Mouse (Mus musculus) embryo, embryonic 11 days (tissue): ENCODE data around the gene Thumpd2.

Experiments used
- DNase-seq: peaks from one replicate; pipeline ENCODE4 v3.0.0-alpha.2; 2015

Thumpd2 gene

GRCm38 (mm10) chr17:81031830-81032442, 32.9 kb downstream of the Thumpd2 start:
- DNase-seq: no peak

GRCm38 (mm10) chr17:81027331-81027730, 37.6 kb downstream of the Thumpd2 start:
- DNase-seq: no peak

- DNase-seq: peak; percentile 46
Observed at GRCm38 (mm10) chr17:81017132-81017531, 47.8 kb downstream of the Thumpd2 start.

- DNase-seq: peak; percentile 88
Observed at GRCm38 (mm10) chr17:81015814-81016447, 49.0 kb downstream of the Thumpd2 start.

DNA sequence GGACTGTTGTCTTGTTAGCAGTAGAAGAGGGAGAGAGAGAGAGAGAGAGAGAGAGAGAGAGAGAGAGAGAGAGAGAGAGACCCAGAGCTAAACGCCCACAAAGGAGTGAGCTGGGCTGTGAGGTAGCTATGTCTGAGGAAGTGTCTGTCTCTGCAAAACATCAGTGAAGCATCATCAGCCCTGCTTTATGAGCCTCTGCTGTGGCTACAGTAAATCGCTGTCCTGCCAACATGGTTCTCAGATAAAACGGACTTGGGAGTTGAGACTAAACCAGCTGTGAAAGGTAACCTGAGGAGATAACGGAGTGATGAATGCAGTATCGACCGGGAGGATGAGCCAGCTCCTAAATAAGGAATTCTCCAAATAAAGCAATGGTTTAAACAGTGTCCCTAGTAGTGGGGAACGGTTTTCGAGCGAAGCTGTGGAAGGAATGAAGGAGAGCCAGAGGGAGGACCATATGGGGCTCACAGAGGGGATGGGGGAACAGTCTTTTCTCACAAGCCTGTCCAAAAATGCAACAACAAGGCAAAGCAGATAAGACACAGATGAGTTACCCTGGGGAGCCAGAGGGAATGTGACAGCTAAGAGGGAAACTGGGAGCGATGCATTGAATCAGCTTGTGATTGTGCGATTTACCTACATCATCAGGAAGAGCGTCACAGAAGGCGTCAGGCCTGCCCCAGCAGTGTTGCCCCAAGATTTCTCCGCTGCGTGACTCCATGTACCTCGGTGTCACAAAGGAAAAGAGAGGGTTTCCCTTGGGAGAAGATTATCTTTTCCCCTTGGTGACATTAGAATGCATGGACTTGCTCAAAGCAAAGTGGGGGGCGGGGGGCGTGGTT, 53.8 kb downstream of the Thumpd2 start:
- no peak for DNase-seq

- no peak for DNase-seq
Observed at GRCm38 (mm10) chr17:81010199-81010598, 54.7 kb downstream of the Thumpd2 start.

DNA sequence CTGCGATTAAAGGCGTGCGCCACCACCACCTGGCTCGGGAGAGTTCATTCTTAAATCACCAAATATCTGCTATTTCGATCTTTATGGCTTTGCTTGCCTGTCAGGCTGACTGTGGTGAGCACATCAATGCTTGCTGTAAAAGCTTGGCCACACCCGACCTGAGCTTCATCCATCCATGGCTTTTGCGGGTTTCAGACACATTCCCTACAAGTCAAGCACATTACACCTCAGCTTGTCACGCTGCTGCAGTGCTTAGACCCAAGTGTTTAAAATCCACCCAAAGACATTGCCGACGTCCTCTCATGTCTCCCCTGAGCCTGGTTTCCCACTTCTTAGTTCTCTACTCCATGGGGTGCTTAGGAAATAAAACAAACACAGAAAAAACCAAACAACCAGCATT, 55.8 kb downstream of the Thumpd2 start:
- DNase-seq: no peak

GRCm38 (mm10) chr17:81005292-81005691, 59.6 kb downstream of the Thumpd2 start:
- DNase-seq: no peak

DNA sequence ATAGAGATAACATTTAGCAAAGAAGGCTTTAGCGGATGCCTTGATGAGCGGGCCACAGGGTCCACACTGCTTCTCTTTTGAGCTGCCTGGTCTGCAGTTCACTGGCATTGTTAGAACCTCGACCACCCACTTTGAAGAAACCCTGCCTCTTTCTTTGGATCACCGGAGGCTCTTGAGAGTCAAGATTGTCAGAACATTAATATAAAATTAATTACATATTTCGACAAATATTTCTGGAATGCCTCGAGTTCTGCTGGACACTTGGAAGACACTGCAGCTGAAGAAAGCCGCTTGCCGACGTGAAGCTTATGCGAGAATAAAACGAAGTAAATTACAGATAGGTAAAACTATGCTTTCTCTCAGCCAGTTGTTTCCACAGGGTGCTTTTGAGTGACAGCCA, 60.4 kb downstream of the Thumpd2 start:
- no peak for DNase-seq

DNA sequence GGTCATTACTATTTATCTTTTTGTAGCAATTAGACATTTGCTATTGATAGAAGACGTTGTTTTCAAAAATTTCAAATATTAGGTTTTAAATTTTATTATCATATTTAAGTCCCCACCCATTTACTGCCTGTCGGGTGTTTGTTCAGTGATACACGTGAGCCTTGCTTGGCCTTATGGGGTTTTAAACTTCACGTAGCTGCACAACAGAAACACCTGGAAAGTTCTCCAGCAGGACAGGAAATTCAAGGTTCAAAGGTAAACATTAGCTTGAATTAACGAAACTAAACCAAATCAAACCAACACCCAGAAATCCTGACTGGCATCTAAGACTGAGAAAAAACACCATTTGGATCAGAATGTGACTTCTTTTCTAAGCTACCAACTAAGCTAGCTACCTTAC, 62.8 kb downstream of the Thumpd2 start:
- DNase-seq: no peak

DNA sequence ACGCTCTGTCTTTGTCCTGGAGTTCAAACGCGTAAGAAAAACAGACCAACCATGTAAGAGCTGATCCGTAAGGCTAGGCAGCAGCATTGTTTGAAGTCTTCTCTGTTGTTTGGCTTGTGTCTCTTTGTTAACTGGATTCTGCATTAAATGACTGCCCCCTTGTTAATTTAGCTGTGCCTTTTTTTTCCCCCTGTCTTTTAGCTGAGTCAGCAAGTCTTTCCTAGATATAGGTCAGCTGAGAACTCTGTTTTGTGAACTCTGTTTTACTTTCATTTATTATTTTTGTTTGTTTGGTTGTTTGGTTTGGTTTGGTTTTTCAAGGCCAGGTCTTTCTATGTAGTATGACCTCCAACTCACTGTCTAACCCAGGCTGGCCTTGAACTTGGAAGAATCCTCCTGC, 63.2 kb downstream of the Thumpd2 start:
- DNase-seq: no peak

- DNase-seq: no peak
Observed at GRCm38 (mm10) chr17:81001010-81001409, 63.9 kb downstream of the Thumpd2 start.

DNA sequence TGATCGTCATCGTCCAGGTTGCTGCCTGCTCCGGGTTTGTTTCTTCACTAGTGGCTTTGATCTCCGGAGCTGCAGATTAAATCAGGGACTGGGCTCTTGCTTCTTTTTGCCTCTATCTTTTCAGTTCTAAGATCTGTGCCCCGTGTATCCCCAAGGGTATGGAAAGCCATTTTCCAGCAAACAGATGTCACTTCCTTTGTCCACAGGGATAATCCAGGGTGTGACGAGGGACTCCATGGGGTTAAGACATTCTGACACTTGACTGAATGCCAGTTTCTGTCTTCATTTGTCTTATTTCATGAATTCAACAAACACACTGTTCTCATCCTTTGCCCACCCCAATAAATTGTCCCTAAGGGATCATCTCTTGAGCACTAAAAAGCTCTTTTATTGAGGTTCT, 65.9 kb downstream of the Thumpd2 start:
- no peak for DNase-seq

DNA sequence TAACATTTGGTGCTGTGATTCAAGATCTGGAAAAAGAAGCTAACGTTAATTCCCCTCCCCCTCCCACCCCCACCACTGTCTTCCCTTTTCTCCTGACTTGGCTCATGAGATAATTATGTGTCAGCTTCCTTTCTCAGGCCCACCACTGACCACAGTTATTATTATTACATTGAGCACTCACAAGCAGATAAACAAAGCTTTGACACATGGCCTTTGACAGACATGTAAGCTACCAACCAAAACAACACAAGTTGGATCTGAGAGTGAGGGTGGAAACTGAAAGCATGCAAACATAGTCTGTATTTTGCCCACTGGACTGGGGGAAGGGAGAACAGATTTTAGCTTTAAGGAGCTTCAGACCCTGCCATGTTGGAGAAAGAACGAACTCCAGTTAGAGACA, 67.7 kb downstream of the Thumpd2 start:
- DNase-seq: no peak

GRCm38 (mm10) chr17:80991535-80992127, 73.3 kb downstream of the Thumpd2 start:
- DNase-seq: no peak

GRCm38 (mm10) chr17:80982976-80983375, 81.9 kb downstream of the Thumpd2 start:
- no peak for DNase-seq

- DNase-seq: peak; percentile 81
Observed at GRCm38 (mm10) chr17:80982412-80982787, 82.5 kb downstream of the Thumpd2 start.

GRCm38 (mm10) chr17:80981721-80982411, 83.0 kb downstream of the Thumpd2 start:
- no peak for DNase-seq

DNA sequence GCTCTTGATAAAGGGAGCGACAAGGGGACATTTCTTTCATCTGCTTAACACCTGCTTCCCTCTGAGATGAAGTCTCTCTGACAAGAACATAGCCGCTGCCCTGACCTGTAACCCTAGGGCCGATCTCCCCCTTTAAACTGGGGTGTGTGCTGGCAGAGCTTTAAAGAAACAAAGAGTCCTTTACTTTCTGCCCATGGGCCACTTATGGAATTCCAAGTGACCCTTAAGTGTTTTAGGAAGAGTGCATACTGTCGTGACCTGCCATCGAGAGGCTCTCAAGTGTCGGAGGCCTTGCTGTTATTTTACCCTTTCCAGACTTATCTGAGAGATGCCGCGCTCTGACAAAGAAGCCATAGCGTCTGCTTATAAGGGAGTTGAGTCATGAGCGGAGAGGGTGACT, 84.8 kb downstream of the Thumpd2 start:
- no peak for DNase-seq

DNA sequence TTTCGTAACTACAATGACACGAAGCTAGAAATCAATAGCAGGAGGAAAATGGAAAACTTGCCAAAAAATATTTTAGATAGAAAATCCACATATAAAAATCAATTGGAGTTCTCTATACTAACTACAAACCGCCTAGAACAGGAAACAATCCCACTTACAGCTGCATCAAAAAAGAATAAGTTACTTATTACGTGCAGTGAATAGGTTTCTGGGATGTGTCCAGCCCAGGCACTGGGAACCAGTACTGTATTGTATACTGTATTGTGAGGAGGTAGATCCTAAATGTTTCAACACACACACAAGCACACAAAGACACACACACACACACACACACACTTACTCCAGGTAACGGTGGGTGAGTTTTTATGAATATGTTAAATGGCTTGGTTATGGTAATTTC, 87.6 kb downstream of the Thumpd2 start:
- no peak for DNase-seq
